Mouse (Mus musculus) liver, embryonic 16.5 days (tissue): ENCODE results near the gene Ctsl. TPM values are rescaled to one million over a fixed set of nuclear protein-coding genes. Genes with fewer than 3 reads are reported as not detected.

ENCODE experiments used
- ATAC-seq: fragments of 200-750 bp; cut with Nextera tagmentation; 2 replicates; pipeline ENCODE4 v1.8.0; 2017; ENCODE audit warnings: low read depth, mild to moderate bottlenecking, moderate number of reproducible peaks, moderate library complexity
- H3K27ac ChIP-seq: fragments of 300-500 bp; sonication (generic); 2 replicates; pipeline ENCODE4 v1.5.1; 2014; ENCODE audit warnings: mild to moderate bottlenecking, low read length
- H3K27me3 ChIP-seq: fragments of 300-500 bp; sonication (generic); 2 replicates; pipeline ENCODE4 v1.6.1; 2014; ENCODE audit warnings: low read depth, low read length, mixed read lengths; ENCODE audit not compliant: control insufficient read depth, insufficient read depth
- H3K36me3 ChIP-seq: fragments of 300-500 bp; sonication (generic); 2 replicates; pipeline ENCODE4 v1.6.1; 2014; ENCODE audit warnings: mild to moderate bottlenecking; ENCODE audit not compliant: control insufficient read depth, insufficient read depth
- H3K4me1 ChIP-seq: fragments of 300-500 bp; sonication (generic); 2 replicates; pipeline ENCODE4 v1.6.1; 2014; ENCODE audit warnings: low read depth, low read length, mixed read lengths; ENCODE audit not compliant: control insufficient read depth
- H3K4me2 ChIP-seq: fragments of 300-500 bp; sonication (generic); 2 replicates; pipeline ENCODE4 v1.6.1; 2014; ENCODE audit warnings: low read depth, low read length, mixed read lengths
- H3K4me3 ChIP-seq: fragments of 300-500 bp; sonication (generic); 2 replicates; pipeline ENCODE4 v1.5.1; 2014; ENCODE audit warnings: low read depth, mild to moderate bottlenecking, low read length
- H3K9ac ChIP-seq: fragments of 300-500 bp; sonication (generic); 2 replicates; pipeline ENCODE4 v1.6.1; 2014; ENCODE audit warnings: low read depth, low read length
- H3K9me3 ChIP-seq: fragments of 300-500 bp; sonication (generic); replicated peaks from 2 replicates; pipeline ENCODE4 v1.6.1; 2016; ENCODE audit warnings: low read length; ENCODE audit not compliant: control insufficient read depth
- WGBS: fragments of 180-500 bp; shearing (Covaris S2); extraction: QIAGEN DNeasy Blood & Tissue Kit; methylation state at CpG from one replicate; pipeline ENCODE4 v1.1.7; 2014; ENCODE audit not compliant: insufficient replicate concordance; 5-methylcytosine and 5-hydroxymethylcytosine counted together
- polyA plus RNA-seq: library from polyadenylated mRNA; unstranded; fragments of >200 nt; fragmentation: Nextera tagmentation; extraction: Ambion mirVana; gene quantifications from 2 replicates; pipeline ENCODE4 v1.2.1, GENCODE M21; 2015

The Ctsl gene
- polyA plus RNA-seq, 1 experiment from 2014 or later = 242 TPM

- H3K4me2 ChIP-seq = no peak overlapping the region
- H3K4me1 ChIP-seq = no peaks in the 10 kb centered on the region; the same call in 1 of the 2 replicates
- H3K9ac ChIP-seq = no peak overlapping the region
- no peak overlapping the region for H3K4me3 ChIP-seq
- H3K36me3 ChIP-seq = no peaks in the 10 kb centered on the region
- H3K27me3 ChIP-seq = no peaks in the 10 kb centered on the region
- no peak overlapping the region for H3K27ac ChIP-seq
- ATAC-seq = no peak
- no peaks in the 10 kb centered on the region for H3K9me3 ChIP-seq
- 47% methylated on average over 3 of the region's 3 CpGs for WGBS
These were observed 14.2 kb upstream of the Ctsl start for GRCm38 (mm10) chr13:64384937-64385336.

DNA sequence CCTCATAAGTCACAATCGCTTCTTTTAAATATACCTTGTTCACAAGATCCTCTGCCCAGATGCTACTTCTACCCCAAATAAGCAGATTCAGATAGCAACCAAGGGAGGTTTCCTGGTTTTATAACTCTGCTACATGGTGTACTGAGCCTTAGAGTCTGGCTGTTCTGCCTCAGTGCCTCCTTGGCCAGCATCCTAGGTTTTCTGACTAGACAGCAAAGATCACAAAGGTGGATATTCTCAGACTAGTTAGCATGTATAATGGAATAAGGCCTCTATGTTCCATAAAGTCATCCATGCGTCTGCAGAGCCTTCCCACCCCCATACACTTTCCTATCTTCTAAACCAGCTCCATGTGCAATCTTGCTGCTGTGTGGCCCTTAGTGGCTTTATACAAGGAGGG lies 9.6 kb upstream of the Ctsl start:
- H3K4me1 ChIP-seq = no peaks in the 10 kb centered on the region

GRCm38 (mm10) chr13:64378601-64379000 lies 7.9 kb upstream of the Ctsl start:
- H3K27me3 ChIP-seq = no peaks in the 10 kb centered on the region
- no peaks in the 10 kb centered on the region for H3K36me3 ChIP-seq
- H3K4me3 ChIP-seq = no peak overlapping the region
- no peaks in the 10 kb centered on the region for H3K4me1 ChIP-seq
- no peak overlapping the region for H3K9ac ChIP-seq
- no peak for ATAC-seq
- no peaks in the 10 kb centered on the region for H3K9me3 ChIP-seq
- H3K4me2 ChIP-seq = no peak overlapping the region
- 58% methylated on average over 4 of the region's 4 CpGs for WGBS
- no peak overlapping the region for H3K27ac ChIP-seq

More for the DNA sequence above, 9.6 kb upstream of the Ctsl start:
- no peak overlapping the region for H3K9ac ChIP-seq
- whole genome bisulfite sequencing = 52% methylated on average over 2 of the region's 2 CpGs
- no peaks in the 10 kb centered on the region for H3K9me3 ChIP-seq
- H3K4me3 ChIP-seq = no peak overlapping the region
- ATAC-seq = no peak
- no peak overlapping the region for H3K4me2 ChIP-seq
- H3K36me3 ChIP-seq = no peaks in the 10 kb centered on the region
- H3K27me3 ChIP-seq = no peaks in the 10 kb centered on the region
- no peak overlapping the region for H3K27ac ChIP-seq

GRCm38 (mm10) chr13:64376472-64376871 lies 5.8 kb upstream of the Ctsl start:
- H3K4me2 ChIP-seq = no peak overlapping the region
- no peak for ATAC-seq
- H3K27ac ChIP-seq = no peak overlapping the region
- H3K36me3 ChIP-seq = no peaks in the 10 kb centered on the region
- no peaks in the 10 kb centered on the region for H3K27me3 ChIP-seq
- H3K4me3 ChIP-seq = no peak overlapping the region
- no peaks in the 10 kb centered on the region for H3K9me3 ChIP-seq
- whole genome bisulfite sequencing = 61% methylated on average over 2 of the region's 2 CpGs
- H3K4me1 ChIP-seq = no peaks in the 10 kb centered on the region
- H3K9ac ChIP-seq = no peak overlapping the region

DNA sequence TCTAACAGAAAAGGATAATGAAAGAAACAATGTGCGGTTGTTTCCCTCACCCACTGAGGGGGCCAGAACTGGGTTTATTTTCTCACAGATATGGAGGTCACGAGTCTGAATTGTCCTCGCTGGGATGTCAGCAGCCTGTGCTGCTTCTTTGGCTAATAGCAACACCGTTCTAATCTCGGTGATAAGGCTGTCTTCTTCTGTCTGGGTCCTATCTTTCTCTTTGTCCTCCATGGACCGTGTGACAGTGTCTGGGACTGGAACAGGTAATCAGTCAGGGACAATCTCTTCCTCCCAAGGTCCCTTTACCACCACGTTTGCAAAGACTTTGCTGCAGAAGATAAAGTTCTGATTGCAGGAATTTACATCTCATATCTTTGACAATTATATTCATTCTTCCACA lies 4.5 kb upstream of the Ctsl start:
- peaks cover 3% of the 10 kb centered on the region for H3K4me1 ChIP-seq
- ATAC-seq = no peak
- no peaks in the 10 kb centered on the region for H3K36me3 ChIP-seq
- WGBS = 18% methylated on average over 7 of the region's 7 CpGs
- no peaks in the 10 kb centered on the region for H3K9me3 ChIP-seq
- H3K27ac ChIP-seq = no peak overlapping the region
- H3K4me2 ChIP-seq = no peak overlapping the region
- H3K27me3 ChIP-seq = no peaks in the 10 kb centered on the region
- H3K9ac ChIP-seq = no peak overlapping the region
- no peak overlapping the region for H3K4me3 ChIP-seq

GRCm38 (mm10) chr13:64373695-64374094 lies 3.0 kb upstream of the Ctsl start:
- Histone ChIP-seq H3K27ac (no peak overlapping the region), H3K27me3 (no peaks in the 10 kb centered on the region), H3K9me3 (no peaks in the 10 kb centered on the region), H3K4me1 (peaks cover 9% of the 10 kb centered on the region), H3K4me3 (no peak overlapping the region), H3K36me3 (no peaks in the 10 kb centered on the region), H3K4me2 (no peak overlapping the region), H3K9ac (no peak overlapping the region)
- ATAC-seq = no peak
- 3% methylated on average over 1 of the region's 1 CpGs for WGBS

DNA sequence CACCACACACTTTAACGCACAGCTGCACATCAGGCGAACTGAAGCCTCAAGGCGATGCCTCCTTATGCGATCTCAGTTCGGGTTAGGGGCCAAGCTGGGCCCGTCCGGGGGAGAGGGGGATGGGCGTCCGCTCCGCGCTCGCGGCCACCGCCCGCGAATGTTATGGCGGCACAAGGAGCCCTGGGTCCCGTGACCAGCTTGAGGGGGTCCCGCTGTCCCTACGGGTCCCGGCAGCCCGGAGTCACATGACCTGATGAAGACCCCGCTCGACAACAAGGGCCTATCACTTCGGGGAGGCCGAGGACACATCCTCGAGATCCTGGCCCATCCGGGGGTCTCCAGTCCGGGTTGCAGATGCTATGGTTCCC lies 901 bp downstream of the Ctsl start:
- peak overlapping the region; percentile 96 for H3K4me2 ChIP-seq
- peaks cover 3% of the 10 kb centered on the region; the same call in 1 of the 2 replicates for H3K36me3 ChIP-seq
- ATAC-seq = peak; percentile 25
- H3K4me1 ChIP-seq = peaks cover 9% of the 10 kb centered on the region
- H3K9ac ChIP-seq = peak overlapping the region; percentile 74
- WGBS = under 1% methylated on average over 29 of the region's 29 CpGs
- no peaks in the 10 kb centered on the region for H3K27me3 ChIP-seq
- no peak overlapping the region for H3K27ac ChIP-seq
- peak overlapping the region; percentile 72 for H3K4me3 ChIP-seq
- no peaks in the 10 kb centered on the region for H3K9me3 ChIP-seq

GRCm38 (mm10) chr13:64368596-64368995 lies 2.1 kb downstream of the Ctsl start:
- Histone ChIP-seq H3K27me3 (no peaks in the 10 kb centered on the region), H3K4me3 (peak overlapping the region; percentile 72), H3K9ac (no peak overlapping the region), H3K27ac (no peak overlapping the region), H3K36me3 (peaks cover 3% of the 10 kb centered on the region; the same call in 1 of the 2 replicates), H3K4me2 (peak overlapping the region; percentile 96), H3K4me1 (peaks cover 9% of the 10 kb centered on the region), H3K9me3 (no peaks in the 10 kb centered on the region)
- 67% methylated on average over 1 of the region's 1 CpGs for WGBS
- ATAC-seq = no peak

GRCm38 (mm10) chr13:64367615-64368014 lies 3.1 kb downstream of the Ctsl start:
- peaks cover 3% of the 10 kb centered on the region; the same call in 1 of the 2 replicates for H3K36me3 ChIP-seq
- no peak overlapping the region for H3K4me2 ChIP-seq
- no peaks in the 10 kb centered on the region for H3K9me3 ChIP-seq
- WGBS = 77% methylated on average over 5 of the region's 5 CpGs
- ATAC-seq = no peak
- H3K4me3 ChIP-seq = no peak overlapping the region
- H3K4me1 ChIP-seq = peaks cover 9% of the 10 kb centered on the region
- H3K9ac ChIP-seq = no peak overlapping the region
- H3K27me3 ChIP-seq = no peaks in the 10 kb centered on the region
- H3K27ac ChIP-seq = no peak overlapping the region
